Mouse (Mus musculus) heart, adult 18-20 months (tissue): ENCODE results near the gene Gpr39. TPM values are rescaled to one million over a fixed set of nuclear protein-coding genes. Genes with fewer than 3 reads are reported as not detected.
"Not testable (repeated sequence)": the region's sequence is repeated elsewhere in the genome, so short reads cannot be mapped to it uniquely, and the experiment has no call there.

ENCODE experiments used
- DNase-seq, 2 experiments: peaks; one replicate each; pipeline ENCODE4 v3.0.0; 2021 to 2022; ENCODE audit warnings: mixed read lengths in 1 of 2
- long read RNA-seq, 2 experiments: library from polyadenylated mRNA; stranded (forward); transcript quantifications; one replicate each; pipeline ENCODE4 v2.0.0; 2021
- total RNA-seq, 2 experiments: library from RNA; stranded (reverse); gene quantifications; 2 replicates each; pipeline ENCODE4 v1.2.3; 2021

The Gpr39 gene
- total RNA-seq = under 1 TPM; 0.22 to 0.54 TPM
- long read RNA-seq, experiment 1 = 0 reads
- long read RNA-seq, experiment 2 = 0 reads

GRCm38 (mm10) chr1:125676790-125677273, at the start of gene Gpr39:
Gene Gpr39 (plus strand): TSS chr1:125676995.
- peak; percentile 32 to 62 for DNase-seq

- peak; percentile 46 to 49 for DNase-seq
These were observed 37.1 kb upstream of the Gpr39 start for GRCm38 (mm10) chr1:125639501-125640253.

DNA sequence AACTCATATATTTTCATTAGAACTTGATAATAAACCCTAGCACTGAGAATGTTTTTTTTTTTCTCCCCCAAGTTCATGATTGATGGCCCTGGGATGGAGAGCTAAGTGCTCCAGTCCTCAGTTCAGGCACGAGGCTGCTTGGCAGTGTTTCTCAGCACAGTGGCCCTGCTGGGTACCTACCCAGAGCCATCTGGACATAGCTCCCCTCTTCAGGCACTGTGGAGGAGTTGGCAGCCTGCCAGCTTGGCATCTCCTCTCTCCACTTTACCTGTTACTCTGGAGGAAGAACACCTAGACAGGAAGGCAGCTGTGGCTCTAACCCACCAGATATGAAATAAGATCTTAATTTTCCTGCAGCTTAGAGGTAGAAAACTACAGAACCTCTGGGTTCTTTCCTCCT, 33.2 kb upstream of the Gpr39 start:
- DNase-seq = peak in 1 of 2 experiments; percentile 16

GRCm38 (mm10) chr1:125646816-125647215, 30.0 kb upstream of the Gpr39 start:
- DNase-seq = not testable (repeated sequence)

DNA sequence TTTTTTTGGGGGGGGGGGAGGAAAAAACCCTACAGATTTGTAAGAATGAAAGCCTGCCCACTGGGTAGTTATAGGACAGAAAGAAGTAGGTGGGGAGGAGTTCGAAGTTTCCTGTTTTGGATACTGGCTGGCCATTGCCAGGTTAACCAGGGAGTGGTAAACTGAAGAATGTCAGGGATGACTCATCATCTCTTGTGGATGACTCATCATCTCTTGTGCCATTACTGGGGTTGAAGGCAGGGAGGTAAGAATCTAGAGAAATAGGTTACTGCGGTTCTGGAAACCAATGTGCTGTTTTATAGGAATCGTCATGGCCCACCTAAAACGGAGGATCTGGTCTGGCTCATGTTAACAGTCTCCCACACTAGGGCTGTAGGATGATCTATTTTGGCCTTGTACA, 28.8 kb upstream of the Gpr39 start:
- no peak for DNase-seq

- DNase-seq = peak in 1 of 2 experiments; percentile 16
These were observed 27.7 kb upstream of the Gpr39 start for GRCm38 (mm10) chr1:125649056-125649455.

GRCm38 (mm10) chr1:125652836-125653594, 23.8 kb upstream of the Gpr39 start:
- no peak for DNase-seq

DNA sequence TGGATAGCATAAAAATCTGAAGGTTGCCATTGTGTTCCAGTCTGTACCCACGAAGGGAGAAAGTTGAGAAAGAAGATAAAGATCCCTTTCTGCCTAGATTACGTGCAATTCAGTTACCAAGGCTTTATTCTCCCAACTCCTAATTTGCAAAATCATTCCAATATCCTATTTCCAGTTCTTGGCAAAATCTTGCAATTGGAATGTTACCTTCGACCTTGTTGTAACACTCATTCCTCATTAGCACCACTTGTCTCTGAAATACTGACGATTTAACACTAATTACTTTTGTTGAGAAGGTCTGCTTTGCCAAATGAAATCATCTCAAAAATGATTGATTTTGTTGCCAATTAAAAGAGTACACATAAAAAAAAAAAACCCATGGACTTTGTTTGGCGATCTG, 19.4 kb upstream of the Gpr39 start:
- DNase-seq = no peak

- DNase-seq = peak; percentile 34 to 36
These were observed 16.6 kb upstream of the Gpr39 start for GRCm38 (mm10) chr1:125660151-125660550.

DNA sequence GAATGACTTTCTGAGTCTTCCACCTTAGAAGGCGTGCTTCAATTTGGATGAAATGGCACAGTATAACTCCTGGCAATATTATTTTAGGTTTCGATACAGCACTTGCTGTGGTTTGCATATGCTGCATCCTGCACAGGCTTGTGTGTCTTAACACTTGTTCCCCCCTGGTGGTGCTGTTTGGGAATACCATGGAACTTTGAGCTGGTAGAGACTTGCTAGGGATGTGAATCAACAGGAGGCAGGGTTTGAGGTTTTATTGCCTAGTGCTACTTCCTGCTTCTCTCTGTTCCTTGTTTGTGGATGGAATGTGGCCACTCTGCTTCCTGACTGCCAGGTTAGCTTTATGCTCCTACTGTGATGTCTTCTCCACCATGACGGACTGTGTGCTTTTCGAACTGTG, 15.9 kb upstream of the Gpr39 start:
- DNase-seq = no peak

DNA sequence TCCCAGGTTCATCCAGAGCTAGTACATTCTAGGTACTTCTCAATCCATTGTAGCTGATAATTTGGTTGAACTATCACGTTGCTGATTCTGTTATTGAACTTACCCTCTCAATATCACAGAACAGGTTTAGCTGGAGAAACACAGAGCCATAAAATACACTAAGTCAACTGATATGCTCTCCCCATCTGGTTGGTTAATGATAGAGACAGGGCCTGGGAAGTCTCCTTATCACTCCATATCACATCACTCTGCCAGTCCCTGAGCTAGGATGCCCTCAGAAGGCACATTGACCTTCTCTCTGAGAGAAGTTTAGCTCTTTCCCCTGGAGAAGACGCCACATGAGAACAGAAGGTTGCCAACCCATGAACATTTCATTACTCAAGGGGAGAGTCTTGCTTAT, 14.7 kb upstream of the Gpr39 start:
- no peak for DNase-seq

GRCm38 (mm10) chr1:125662660-125663059, 14.1 kb upstream of the Gpr39 start:
- DNase-seq = no peak

DNA sequence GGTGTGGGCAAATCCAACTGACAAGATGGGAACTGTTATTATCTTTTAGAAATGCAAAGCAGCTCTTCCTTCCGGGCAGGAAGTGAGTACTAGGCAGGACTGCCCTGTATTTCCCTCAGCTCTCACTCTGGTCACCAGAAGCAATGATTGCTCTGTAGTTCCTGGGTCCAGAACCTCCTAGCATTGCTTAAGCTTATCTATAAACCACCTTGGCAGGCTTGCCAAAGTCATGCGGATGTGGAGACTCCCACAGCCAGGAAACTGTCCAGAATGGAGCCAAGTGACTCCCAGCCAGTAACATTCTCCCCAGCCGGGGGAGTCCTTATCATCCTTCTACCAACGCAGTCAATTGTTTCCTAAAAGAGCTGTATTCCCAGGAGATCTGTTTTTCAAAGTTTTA, 13.7 kb upstream of the Gpr39 start:
- peak; percentile 87 to 91 for DNase-seq

DNA sequence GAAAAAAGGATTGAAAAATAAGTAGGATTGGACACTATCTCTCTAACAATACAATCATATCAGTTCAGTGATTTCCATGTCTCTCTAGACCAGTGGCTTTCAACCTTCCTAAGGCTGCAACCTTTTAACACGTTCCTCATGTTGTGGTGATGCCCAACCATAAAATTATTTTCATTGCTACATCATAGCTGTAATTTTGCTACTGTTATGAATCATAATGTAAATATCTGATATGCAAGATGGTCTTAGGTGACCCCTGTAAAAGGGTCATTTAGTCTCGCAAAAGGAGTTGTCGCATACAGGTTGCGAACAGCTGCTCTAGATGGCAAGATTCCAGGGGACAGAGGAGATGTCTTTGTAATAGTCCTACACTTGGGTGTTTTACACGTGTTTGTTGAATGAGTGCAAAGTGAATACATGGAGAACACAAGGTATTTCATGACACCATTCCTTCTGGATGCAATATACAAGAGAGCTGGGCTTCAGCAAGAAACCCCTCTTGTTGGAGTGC, 11.6 kb upstream of the Gpr39 start:
- no peak for DNase-seq

- peak; percentile 10 to 30 for DNase-seq
These were observed 7.8 kb upstream of the Gpr39 start for GRCm38 (mm10) chr1:125669035-125669434.

- no peak for DNase-seq
These were observed 1.6 kb upstream of the Gpr39 start for GRCm38 (mm10) chr1:125675186-125675585.

DNA sequence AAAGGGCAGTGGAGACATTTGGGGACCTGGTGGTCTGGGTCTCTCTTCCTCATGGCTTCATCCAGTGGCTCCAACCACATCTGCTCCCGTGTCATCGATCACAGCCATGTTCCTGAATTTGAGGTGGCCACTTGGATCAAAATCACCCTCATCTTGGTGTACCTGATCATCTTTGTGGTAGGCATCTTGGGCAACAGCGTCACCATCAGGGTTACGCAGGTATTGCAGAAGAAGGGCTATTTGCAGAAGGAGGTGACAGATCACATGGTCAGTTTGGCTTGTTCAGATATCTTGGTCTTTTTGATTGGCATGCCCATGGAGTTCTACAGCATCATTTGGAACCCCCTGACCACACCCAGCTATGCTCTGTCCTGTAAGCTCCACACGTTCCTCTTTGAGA, 491 bp downstream of the Gpr39 start:
- no peak for DNase-seq

- no peak for DNase-seq
These were observed 2.8 kb downstream of the Gpr39 start for GRCm38 (mm10) chr1:125679522-125680077.

DNA sequence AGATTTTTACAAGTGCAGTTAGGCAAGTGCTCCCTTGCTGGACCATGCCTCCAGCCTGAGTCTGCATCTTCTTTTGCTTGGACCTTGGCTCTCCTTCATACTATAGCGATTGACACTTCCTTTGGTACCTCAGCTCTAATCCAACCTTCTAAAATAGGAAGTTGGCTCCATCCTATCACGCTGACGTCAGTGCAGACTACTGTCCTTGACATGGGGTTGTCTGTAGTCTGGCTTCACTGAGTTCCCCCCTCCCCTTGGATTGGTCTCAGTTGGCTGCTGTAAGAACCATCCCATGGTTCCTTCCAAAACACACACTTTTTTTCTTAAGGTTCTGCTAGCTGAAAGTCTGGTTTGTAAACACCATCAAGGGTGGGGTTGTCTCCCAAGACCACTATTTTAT, 7.6 kb downstream of the Gpr39 start:
- no peak for DNase-seq

- DNase-seq = no peak
These were observed 8.5 kb downstream of the Gpr39 start for GRCm38 (mm10) chr1:125685304-125685703.

- DNase-seq = no peak
These were observed 11.1 kb downstream of the Gpr39 start for GRCm38 (mm10) chr1:125687701-125688420.

GRCm38 (mm10) chr1:125693541-125693940, 16.7 kb downstream of the Gpr39 start:
- no peak for DNase-seq
